Mouse (Mus musculus) kidney, postnatal 0 days (tissue): ENCODE measurements around the gene St7. TPM values are rescaled to one million over a fixed set of nuclear protein-coding genes. Genes with fewer than 3 reads are reported as not detected.

Experiments
- ATAC-seq: fragments of 200-750 bp; cut with Nextera tagmentation; replicated peaks from 2 replicates; pipeline ENCODE4 v1.8.0; 2017; ENCODE audit warnings: low read depth, moderate number of reproducible peaks, moderate TSS enrichment, moderate library complexity; ENCODE audit not compliant: low FRiP score
- DNase-seq: peaks from one replicate; pipeline ENCODE4 v3.0.0-alpha.2; 2016; ENCODE audit warnings: low spot score
- H3K27ac ChIP-seq: fragments of 300-500 bp; sonication (generic); 2 replicates; pipeline ENCODE4 v1.5.1; 2014; ENCODE audit warnings: mild to moderate bottlenecking
- H3K27me3 ChIP-seq: fragments of 300-500 bp; sonication (generic); 2 replicates; pipeline ENCODE4 v1.6.1; 2014; ENCODE audit warnings: low read length, mixed read lengths; ENCODE audit not compliant: insufficient read depth
- H3K36me3 ChIP-seq: fragments of 300-500 bp; sonication (generic); 2 replicates; pipeline ENCODE4 v1.6.1; 2014; ENCODE audit warnings: low read length, mixed read lengths; ENCODE audit not compliant: insufficient read depth
- H3K4me1 ChIP-seq: fragments of 300-500 bp; sonication (generic); replicated peaks from 2 replicates; pipeline ENCODE4 v1.6.1; 2014; ENCODE audit warnings: antibody characterized with exemption, low read length, mixed read lengths; ENCODE audit not compliant: insufficient read depth
- H3K4me2 ChIP-seq: fragments of 300-500 bp; sonication (generic); 2 replicates; pipeline ENCODE4 v1.6.1; 2014; ENCODE audit warnings: mild to moderate bottlenecking, low read length, moderate library complexity, mixed read lengths
- H3K4me3 ChIP-seq: fragments of 300-500 bp; sonication (generic); replicated peaks from 2 replicates; pipeline ENCODE4 v1.5.1; 2014; ENCODE audit warnings: low read depth, low read length
- H3K9ac ChIP-seq: fragments of 300-500 bp; sonication (generic); 2 replicates; pipeline ENCODE4 v1.6.1; 2014; ENCODE audit warnings: low read depth, low read length
- H3K9me3 ChIP-seq: fragments of 300-500 bp; sonication (generic); replicated peaks from 2 replicates; pipeline ENCODE4 v1.6.1; 2016; ENCODE audit warnings: low read length, inconsistent platforms, mixed read lengths
- CTCF ChIP-seq: IDR thresholded peaks from 2 replicates; pipeline ENCODE4 v1.5.1; 2016; ENCODE audit warnings: antibody characterized with exemption, low read depth, mild to moderate bottlenecking, moderate library complexity
- WGBS: fragments of 180-500 bp; shearing (Covaris S2); extraction: QIAGEN DNeasy Blood & Tissue Kit; methylation state at CpG from one replicate; pipeline ENCODE4 v1.1.7; 2014; 5-methylcytosine and 5-hydroxymethylcytosine counted together
- polyA plus RNA-seq: library from polyadenylated mRNA; unstranded; fragments of >200 nt; fragmentation: Nextera tagmentation; extraction: Ambion mirVana; gene quantifications from 2 replicates; pipeline ENCODE4 v1.2.1, GENCODE M21; 2015

The St7 gene
- polyA plus RNA-seq, 1 experiment from 2014 or later = 18.4 TPM

- Histone ChIP-seq H3K27ac (no peak overlapping the region), H3K9ac (no peak overlapping the region), H3K4me3 (no peak overlapping the region), H3K4me1 (no peaks in the 10 kb centered on the region), H3K36me3 (no peaks in the 10 kb centered on the region), H3K4me2 (no peak overlapping the region), H3K9me3 (no peaks in the 10 kb centered on the region), H3K27me3 (no peaks in the 10 kb centered on the region)
- 86% methylated on average over 1 of the region's 1 CpGs for WGBS
- no peak for TF ChIP-seq CTCF
- ATAC-seq (no peak), DNase-seq (no peak)
Observed at GRCm38 (mm10) chr6:17860463-17860862, 167.7 kb downstream of the St7 start.

GRCm38 (mm10) chr6:17867796-17868195 lies 175.1 kb downstream of the St7 start:
- WGBS = 60% methylated on average over 1 of the region's 1 CpGs
- Histone ChIP-seq H3K4me2 (no peak overlapping the region), H3K9me3 (no peaks in the 10 kb centered on the region), H3K36me3 (no peaks in the 10 kb centered on the region), H3K4me1 (no peaks in the 10 kb centered on the region), H3K27ac (no peak overlapping the region), H3K4me3 (no peak overlapping the region), H3K27me3 (no peaks in the 10 kb centered on the region), H3K9ac (no peak overlapping the region)
- ATAC-seq (no peak), DNase-seq (no peak)
- no peak for TF ChIP-seq CTCF

GRCm38 (mm10) chr6:17871831-17872372 lies 179.2 kb downstream of the St7 start:
- Histone ChIP-seq H3K4me3 (no peak overlapping the region), H3K4me1 (no peaks in the 10 kb centered on the region), H3K36me3 (no peaks in the 10 kb centered on the region), H3K9ac (no peak overlapping the region), H3K27me3 (no peaks in the 10 kb centered on the region), H3K4me2 (no peak overlapping the region), H3K9me3 (no peaks in the 10 kb centered on the region), H3K27ac (no peak overlapping the region)
- DNase-seq (no peak), ATAC-seq (no peak)
- WGBS = 76% methylated on average over 3 of the region's 3 CpGs
- no peak for TF ChIP-seq CTCF

GRCm38 (mm10) chr6:17875606-17876005 lies 182.9 kb downstream of the St7 start:
- no peaks in the 10 kb centered on the region for H3K27me3 ChIP-seq
- no peak overlapping the region for H3K4me2 ChIP-seq
- WGBS = 72% methylated on average over 7 of the region's 7 CpGs
- H3K9ac ChIP-seq = no peak overlapping the region
- H3K27ac ChIP-seq = no peak overlapping the region
- no peaks in the 10 kb centered on the region for H3K9me3 ChIP-seq
- DNase-seq (no peak), ATAC-seq (no peak)
- no peaks in the 10 kb centered on the region for H3K36me3 ChIP-seq
- H3K4me1 ChIP-seq = no peaks in the 10 kb centered on the region
- no peak for TF ChIP-seq CTCF
- H3K4me3 ChIP-seq = no peak overlapping the region

GRCm38 (mm10) chr6:17876023-17876613 lies 183.4 kb downstream of the St7 start:
- no peaks in the 10 kb centered on the region for H3K9me3 ChIP-seq
- ATAC-seq (no peak), DNase-seq (no peak)
- no peak overlapping the region for H3K9ac ChIP-seq
- H3K27ac ChIP-seq = no peak overlapping the region
- H3K4me1 ChIP-seq = no peaks in the 10 kb centered on the region
- H3K36me3 ChIP-seq = no peaks in the 10 kb centered on the region
- no peaks in the 10 kb centered on the region for H3K27me3 ChIP-seq
- no peak overlapping the region for H3K4me3 ChIP-seq
- no peak for TF ChIP-seq CTCF
- no peak overlapping the region for H3K4me2 ChIP-seq
- WGBS = 92% methylated on average over 3 of the region's 3 CpGs

- H3K4me3 ChIP-seq = no peak overlapping the region
- ATAC-seq (no peak), DNase-seq (no peak)
- H3K9me3 ChIP-seq = no peaks in the 10 kb centered on the region
- no peak overlapping the region for H3K27ac ChIP-seq
- H3K9ac ChIP-seq = no peak overlapping the region
- no peaks in the 10 kb centered on the region for H3K27me3 ChIP-seq
- WGBS = 67% methylated on average over 7 of the region's 7 CpGs
- no peaks in the 10 kb centered on the region for H3K36me3 ChIP-seq
- no peak for TF ChIP-seq CTCF
- H3K4me1 ChIP-seq = no peaks in the 10 kb centered on the region
- H3K4me2 ChIP-seq = no peak overlapping the region
Observed at GRCm38 (mm10) chr6:17876670-17877179, 184.0 kb downstream of the St7 start.
